Mouse (Mus musculus): ENCODE data around the gene Slc12a6.

The Slc12a6 gene

DNA sequence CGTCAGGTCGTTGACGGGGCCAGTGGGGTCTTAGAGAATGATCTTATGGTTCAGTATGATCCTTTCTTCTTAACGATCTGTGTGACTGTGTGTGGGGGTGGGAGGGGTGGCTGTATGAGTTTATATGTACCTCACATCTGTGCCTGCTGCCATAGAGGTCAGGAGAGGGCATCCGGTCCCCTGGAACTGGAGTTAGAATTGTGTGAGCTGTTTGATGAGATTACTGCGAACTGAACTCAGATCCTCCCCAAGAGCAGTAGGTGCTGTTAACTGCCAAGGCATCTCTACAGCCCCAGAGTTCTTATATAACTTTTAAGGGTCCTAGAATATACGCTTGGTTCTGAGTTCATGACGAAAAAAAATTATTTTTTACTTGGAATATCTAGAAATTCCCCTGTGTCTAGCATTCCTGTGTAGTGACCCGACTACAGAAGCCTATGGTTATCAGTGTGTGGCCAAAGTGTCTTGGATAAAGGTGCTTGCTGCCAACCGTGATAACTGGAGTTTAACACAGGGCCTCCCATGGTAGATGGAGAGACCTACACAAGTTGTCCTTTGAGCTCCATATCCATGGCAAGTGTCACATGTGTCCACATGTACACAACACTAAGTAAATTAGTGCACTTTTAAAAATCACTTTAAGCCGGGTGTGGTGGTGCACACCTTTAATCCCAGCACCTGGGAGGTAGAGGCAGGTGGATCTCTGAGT lies 62.6 kb downstream of the Slc12a6 start:
- DNase-seq (ENCODE audit: low spot score), result no peak

DNA sequence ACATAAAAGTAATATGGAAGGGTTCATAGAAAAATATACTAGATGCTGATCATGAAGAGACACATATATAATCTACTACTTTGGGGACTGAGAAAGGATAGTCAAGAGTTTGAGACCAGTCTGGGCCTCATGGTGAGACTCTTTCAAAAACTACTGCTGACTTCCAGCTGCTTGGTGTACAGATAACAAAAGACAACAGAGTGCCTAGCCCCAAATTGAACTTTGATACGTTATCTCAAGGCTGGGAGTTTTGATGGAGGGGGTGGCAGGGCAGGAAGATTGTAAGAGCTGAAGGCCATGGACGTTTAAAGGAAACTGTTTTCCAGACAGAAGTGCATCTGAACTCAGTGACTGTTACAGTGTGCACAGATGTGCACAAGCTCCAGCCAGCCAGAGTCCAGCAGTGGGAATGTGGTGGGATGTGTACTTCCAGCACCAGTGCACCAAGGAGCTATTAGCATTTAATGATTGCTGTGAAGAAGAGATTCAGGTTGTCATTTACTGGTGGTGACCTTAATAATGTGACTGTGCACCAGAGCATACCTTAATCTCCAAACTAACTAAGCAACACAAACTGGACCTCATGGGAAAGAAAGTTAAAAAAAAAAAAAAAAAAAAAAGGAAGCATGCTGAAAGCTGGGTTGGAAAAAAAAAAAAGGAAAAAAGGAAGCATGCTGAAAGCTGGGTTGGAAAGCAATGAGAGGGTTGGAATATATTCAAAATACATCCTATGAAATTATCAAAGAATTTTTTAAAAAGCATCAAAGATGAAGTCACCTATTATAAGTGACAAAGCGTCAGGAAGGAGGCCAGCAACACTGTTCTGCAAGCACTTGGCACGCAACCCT lies 66.7 kb downstream of the Slc12a6 start:
- no peak for DNase-seq (ENCODE audit: low spot score)

DNA sequence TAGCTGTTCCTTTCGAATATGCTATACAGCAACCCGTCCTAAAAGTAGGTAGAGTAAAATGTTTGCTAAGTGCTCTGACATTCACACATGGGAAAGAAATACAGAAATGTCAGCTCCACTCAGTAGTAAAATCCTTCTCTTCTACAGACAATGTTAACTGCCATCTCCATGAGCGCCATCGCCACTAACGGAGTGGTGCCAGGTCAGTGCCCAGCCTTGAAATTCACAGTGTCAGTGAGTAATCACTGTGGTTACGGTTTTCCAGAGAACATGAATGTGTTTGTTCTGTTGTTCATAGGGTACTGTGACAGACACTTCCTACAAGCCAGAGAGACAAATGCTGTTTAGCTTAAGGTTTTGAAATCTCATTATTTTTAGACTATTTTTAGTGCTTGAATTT lies 71.6 kb downstream of the Slc12a6 start:
- DNase-seq (ENCODE audit: low spot score), result no peak

DNA sequence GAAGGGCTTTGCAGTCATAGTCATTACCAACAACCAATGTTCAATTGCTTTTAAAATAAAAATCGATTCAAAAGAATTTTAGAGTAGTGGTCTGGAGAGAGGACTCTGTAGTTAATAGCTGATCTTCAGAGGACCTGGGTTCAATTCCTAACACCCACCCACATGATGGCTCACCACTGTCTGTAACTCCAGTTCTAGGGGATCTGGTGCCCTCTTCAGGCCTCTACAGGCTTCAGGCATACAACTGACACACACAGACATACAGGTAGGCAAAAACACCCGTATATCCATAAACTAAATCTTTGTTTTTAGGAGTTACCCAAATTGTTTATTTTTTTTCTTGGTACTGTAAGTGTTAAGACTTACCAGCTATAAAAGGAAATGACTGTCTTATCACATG lies 74.1 kb downstream of the Slc12a6 start:
- DNase-seq (ENCODE audit: low spot score), result no peak

DNA sequence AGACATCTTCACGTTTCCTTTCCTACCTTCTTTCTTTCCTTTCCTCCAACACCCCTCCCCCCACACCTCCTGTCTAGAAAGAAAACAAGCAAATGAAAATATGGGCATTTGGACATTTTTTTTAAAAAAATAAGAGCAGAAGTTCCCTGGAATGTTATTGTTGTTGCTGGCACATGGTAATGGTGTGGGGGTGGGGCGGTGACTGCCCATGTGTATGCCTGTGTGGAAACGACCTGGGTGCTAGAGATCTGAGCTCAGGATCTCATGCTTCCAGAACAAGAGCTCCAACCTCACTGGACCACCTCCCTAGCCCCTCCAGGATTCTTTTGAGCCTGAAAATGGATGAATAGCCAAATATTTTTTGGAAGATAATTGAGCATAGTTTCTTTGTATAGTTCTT lies 75.5 kb downstream of the Slc12a6 start:
- no peak for DNase-seq (ENCODE audit: low spot score)

DNA sequence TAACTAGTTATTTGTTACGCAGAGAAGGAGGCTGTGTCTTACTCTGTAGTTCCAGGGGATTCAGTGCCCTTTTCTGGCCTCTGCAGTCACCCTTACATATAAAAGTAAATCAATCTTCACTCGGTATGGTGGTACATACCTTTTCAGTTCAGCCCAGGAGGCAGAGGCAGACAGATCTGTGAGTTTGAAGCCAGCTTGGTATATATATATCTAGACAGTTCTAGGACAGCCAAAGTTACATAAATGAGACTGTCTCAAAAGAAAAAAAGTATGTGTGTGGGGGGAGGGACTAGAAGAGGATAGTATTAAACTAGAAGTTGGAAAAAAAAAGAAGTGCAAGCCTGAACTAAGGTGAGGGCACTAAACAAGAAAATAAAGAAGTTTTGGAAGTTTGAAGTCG lies 82.6 kb downstream of the Slc12a6 start:
- DNase-seq (ENCODE audit: low spot score), result no peak

DNA sequence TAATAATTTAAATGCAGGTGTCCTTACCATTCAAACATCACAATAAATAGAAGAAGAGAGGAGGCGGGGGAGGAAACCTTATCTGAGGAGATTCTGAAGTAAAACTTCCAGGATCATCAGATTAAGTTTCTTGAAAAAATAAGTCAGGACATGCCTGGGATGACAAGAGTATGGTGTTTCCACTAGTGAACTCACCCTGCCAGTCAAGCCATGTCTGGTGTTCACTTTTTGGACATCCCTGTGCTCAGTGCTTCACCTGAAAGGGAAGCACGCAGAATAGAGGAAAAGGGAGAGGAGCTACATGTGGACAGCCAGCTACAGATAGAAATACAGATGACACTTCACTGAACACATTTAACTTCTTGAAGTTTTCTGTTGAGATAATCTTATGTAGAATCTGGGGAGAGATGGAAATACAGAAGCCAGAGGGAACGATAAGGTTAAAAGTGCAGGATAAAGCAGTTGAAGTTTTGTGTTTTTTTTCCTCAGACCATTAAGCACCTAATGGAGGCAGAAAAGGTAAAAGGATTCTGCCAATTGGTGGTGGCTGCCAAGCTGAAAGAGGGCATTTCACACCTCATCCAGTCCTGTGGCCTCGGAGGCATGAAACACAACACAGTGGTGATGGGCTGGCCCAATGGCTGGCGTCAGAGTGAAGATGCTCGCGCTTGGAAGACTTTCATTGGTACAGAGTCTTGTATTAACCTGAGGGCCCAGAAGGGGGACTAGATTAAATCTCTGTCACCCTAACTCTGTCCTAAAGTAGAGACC lies 88.2 kb downstream of the Slc12a6 start:
- DNase-seq (ENCODE audit: low spot score), result no peak

DNA sequence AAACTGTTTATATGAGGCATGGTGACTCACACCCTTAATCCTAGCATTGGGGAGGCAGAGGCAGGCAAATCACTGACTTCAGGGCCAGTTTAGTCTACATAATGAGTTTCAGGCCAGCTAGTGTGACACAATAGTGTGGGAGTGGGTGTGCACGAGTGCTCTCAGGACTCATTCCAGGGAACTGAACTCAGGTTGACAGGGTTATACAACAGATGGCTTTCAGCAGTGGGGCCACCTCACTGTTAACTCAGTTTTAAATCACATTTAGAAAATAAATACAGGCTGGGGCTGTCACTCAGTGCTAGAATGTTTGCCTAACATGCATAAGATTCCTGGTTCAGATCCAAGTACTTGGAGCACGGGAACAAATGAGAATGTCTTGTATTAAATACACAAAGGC lies 94.0 kb downstream of the Slc12a6 start:
- DNase-seq (ENCODE audit: low spot score), result no peak

DNA sequence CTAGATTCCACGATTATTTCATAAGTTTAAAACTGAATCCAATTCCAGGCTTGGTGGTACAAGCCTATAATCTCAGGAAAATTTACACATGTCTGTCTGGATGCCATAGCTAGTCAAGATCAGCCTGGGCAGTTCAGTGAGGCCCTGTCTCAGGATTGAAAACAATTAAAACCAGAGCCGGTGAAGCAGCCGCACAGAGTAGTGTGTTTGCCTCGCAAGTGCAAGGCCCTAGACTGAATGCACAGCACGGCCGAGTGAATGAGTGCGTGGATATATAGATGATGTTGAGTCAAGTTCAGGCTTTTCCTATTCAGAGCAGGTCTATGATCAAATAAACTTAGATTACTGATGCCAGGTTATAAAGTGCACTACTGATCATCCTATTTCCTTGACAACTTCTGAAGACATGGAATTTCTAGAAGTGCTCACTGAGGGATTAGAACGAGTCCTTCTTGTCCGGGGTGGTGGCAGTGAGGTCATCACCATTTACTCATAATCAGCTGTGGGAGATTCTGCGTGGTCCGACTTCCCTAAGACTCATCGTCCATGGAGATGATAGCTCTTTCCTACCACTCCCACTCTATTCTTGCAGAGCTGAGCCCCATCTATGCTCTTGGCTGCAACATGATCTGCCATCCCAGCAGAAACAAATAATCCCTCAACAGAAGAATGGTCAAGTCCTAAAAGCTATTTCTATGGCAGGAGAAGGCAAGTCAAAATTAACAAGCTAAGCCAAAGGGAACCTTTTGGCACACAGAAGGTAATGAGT lies 94.6 kb downstream of the Slc12a6 start:
- DNase-seq (ENCODE audit: low spot score), result no peak

DNA sequence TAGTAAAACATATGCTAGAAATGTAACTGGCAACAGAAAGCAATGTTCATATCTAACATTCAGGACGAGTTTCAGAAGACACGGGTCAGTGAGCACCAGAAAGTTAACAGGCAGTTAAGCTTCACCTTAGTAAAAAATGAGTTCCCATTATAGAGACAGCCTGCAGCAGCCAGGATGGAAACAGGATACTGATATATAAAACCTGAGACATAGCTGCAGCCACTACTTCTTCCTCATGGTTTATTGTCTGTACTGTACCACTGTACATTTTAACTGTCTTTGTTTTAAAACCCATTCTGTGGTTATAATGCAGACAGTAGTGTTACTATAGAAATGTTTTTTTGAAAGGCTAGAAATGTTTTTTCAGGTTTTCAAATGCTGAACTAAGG lies 95.2 kb downstream of the Slc12a6 start:
- DNase-seq (ENCODE audit: low spot score), result no peak

DNA sequence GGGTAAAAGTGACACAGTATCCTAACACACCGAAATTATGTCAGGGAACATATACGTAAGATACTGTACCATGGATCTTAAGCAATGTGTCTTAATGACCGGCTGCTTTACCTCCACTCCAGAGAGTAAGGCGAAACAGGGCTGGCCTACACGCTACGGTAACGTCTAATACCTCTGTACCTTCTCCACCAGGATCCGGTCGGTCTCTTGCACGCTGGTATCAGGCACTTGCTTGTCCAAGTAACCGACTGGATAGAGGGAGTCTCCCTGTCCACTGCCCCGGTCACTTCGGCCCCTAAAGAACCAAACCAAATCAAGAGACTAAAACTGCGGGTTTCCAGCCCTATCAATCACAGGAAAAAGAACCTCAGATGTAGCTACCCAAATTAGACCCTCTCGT lies 101.6 kb downstream of the Slc12a6 start:
- DNase-seq (ENCODE audit: low spot score), result no peak

DNA sequence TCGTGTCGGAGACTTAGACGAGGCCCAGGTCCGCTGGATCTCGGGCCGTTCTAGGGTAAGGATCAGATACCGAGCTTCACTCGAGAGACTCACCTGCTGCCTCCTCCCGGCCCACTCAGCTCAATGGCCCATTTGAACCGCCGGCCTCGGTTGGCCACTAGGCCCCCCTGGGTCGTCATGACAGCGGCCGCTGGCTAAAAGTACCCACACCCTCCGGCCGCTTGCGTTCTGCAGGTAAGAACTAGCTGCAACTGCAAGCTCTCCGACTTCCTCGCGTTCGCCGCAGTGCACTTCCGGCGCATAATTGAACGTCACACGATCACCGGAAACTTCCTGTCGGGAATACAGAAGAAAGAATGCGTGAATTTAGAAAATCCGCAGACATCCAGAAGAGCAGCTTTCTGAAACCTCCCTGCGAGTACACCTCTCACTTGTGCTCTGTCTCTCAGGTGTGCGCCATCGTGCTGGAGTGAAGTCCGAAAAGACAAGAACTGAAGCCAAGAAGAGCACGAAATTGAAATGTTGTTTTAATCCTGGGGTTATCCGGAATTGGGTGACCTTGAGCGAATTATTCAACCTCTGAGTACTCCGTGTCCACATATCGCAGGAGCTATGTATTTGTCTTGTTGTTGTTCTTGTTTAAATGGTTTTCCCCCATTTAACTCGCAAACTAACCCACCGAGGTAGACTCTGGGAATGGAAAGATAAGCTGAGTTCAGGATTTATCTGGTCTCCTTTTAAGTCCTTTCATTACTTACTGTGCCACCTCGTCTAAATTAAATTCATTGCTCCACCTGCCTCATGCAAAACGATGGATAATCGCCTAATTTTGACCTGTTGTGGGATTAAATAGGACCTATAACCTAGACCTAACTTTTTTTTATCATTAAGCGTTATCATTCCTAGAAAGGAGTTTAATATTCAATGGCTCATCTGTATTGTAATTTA lies 102.4 kb downstream of the Slc12a6 start, which contains the start of gene Emc4:
Gene Emc4 (minus strand): TSS at position 302 of the 948 bp plus-strand sequence.
- DNase-seq (ENCODE audit: low spot score), result peak; percentile 69

DNA sequence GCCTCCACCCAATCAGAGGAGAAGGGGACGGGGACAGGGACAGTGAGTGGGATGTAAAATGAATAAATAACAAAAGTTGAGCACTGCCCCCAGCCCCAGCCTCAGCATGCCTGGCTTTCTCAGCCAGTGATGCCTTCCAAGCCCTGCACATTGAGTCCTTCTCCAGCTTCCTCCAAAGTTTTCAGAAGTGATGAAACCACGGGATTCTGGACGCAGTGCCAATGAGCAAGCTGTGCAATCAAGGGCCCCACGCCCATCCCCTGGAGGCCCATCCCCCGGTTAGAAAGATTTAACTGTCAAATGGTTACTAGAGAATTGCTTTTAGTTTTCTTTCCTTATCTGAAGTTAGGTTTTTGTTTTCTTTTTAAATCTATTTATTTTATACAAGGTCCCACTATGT lies 104.3 kb downstream of the Slc12a6 start:
- no peak for DNase-seq (ENCODE audit: low spot score)

DNA sequence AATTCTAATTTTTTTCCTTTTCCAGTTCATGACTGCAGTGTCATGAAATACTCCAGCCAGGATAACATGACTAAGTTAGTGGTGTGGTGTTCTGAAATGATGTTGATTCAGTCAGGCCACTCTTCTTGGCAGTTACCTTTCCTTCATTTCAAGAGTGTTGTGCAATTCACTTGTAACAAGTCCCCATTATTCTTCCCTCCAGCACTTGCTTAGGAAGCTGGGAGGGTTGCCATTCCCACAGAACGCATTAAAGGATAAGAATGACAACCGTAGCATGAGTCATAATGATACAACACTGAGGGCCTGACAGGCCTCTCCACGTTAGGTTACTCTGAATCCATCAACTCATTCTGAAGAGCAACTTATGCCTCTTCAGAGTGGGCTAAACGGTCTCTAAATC lies 107.5 kb downstream of the Slc12a6 start:
- DNase-seq (ENCODE audit: low spot score), result no peak

DNA sequence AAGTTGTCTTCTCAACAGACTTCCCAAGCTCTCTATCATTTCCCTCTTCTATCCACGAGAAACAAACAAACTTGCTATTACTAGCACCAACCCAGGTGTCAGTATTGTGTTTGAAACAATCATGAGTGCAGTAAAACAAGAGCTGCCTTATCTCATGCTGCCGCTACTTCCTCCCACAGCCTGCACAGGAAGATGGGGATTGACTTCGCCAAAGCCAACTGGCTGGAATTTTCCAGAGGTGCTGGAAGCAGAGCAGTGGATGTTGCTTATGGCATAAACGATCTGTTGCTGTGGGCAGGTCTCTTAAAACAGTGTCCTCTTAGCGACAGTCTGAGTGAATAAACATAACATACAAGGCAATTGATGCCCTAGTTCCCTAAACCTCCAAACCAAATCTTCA lies 109.0 kb downstream of the Slc12a6 start:
- DNase-seq (ENCODE audit: low spot score), result no peak

DNA sequence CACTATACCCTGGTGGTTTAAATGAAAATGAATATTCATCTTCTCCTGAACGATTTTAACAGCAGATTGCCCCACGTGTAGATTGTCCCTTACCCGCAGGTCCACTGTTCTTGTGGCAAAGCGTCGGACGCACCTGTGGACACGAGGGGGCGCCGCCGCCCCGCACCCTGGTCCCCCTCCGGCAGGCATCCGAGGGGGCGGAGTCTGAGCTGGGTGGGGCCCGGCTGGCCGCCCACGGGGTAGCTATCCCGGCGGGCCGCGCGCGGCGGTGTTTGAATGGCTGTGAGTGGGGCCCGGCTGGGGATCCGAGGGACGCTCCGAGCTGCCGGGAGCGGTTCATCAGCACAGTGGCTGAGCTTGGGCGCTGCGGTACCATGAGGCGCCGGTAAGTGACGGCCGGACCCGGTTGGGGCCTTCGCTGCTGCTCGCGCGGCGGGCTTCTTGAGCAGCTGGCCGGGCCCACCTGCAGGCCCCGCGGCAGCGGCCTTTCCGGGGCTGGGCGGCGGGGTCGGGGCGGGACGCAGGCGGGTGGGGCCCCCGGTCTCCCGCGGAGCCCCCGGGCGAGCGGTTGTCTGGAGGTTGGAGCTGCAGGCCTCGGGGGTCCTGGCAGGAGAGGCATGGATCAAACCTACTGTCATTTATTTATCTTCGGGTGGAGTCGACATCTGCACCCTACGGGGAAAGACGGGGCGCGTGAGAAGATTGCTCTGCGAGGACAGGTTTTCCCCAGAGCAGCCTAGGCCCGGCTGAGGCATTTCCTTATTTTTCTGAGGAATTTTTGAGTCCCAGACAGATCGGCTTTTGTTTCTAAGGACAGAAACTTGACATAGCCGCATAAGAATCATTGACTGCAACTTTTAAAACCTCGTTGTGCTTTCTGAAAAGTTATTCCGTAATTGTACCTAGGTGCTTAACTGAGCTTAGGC lies 113.6 kb downstream of the Slc12a6 start, which contains the start of gene Katnbl1:
Gene Katnbl1 (plus strand): TSS at position 239 of the 926 bp plus-strand sequence.
- peak; percentile 38 for DNase-seq (ENCODE audit: low spot score)

DNA sequence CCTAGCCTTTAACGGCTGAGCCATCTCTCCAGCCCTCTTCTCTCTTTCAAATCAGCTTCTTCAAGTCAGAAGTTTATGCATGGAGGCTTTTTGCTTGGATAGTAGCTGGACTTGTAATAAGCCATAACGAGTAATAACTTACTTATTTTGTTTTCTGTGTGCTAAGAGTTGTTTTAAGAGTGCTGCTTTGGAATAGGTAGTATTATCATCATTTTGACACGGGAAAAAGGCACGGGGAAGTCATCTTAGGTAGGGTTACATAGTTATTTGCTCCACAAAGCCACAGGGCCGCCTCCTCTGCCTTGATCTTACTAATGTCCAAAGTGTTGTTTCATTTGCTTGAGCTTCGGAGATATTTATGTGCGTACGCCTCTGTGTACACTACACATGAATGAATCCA lies 114.5 kb downstream of the Slc12a6 start:
- no peak for DNase-seq (ENCODE audit: low spot score)

DNA sequence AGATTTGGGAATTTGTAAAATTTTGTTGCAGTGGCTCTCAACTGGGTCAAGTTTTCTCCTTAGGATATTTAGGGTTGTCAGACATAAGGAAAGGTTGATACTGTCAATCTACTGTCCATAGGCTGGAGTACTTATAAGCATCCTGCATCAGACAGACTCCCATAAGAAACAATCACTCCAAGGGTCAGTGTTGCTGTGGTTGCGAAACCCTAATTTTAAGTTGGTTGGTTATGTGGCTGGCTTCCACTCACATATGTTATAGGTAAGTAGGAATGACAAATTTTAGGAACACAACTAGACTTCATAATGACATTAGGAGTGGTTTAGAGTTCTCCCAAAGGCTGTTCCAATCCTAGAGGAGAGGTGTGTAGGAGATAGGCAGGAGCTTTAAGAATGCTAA lies 115.6 kb downstream of the Slc12a6 start:
- DNase-seq (ENCODE audit: low spot score), result no peak

DNA sequence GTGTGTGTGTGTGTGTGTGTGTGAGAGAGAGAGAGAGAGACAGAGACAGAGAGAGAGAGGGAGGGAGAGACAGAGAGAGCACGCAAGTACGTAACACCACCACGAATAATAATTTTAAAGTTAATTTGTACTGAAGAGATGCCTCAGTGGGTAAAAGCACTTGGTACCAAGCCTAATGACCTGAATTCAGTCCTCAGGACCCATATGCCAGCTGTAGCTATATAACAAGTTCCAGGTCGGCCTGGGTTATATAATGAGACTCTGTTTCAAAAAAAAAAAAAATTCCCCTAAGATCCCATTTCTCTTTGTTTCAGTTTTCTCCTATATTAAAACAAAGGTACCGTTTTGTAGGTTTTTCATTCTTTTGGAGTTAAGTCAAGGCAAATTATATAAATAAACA lies 125.2 kb downstream of the Slc12a6 start:
- no peak for DNase-seq (ENCODE audit: low spot score)

Data from layer of hippocampus, adult 9-10 months (tissue).